Mouse (Mus musculus) Patski (cell line): ENCODE data around the gene Fam83g. TPM values are rescaled to one million over a fixed set of nuclear protein-coding genes. Genes with fewer than 3 reads are reported as not detected.

Source experiments
- ATAC-seq: fragments of 100-300 bp; one replicate; pipeline ENCODE4 v1.8.0; 2021
- CTCF ChIA-PET: fragments of 350-600 bp; sonication (Branson Sonifier 250); formaldehyde crosslinking; loops from one replicate; lab custom pipeline; 2022; ENCODE audit warnings: inconsistent platforms; lab: Charles Lee
- POLR2A ChIA-PET: fragments of 350-600 bp; sonication (Branson Sonifier 250); formaldehyde crosslinking; loops from one replicate; lab custom pipeline; 2022; ENCODE audit warnings: antibody characterized with exemption, inconsistent platforms; lab: Charles Lee
- DNase-seq: peaks from one replicate; pipeline ENCODE4 v3.0.0-alpha.2; 2011; ENCODE audit warnings: low read depth, low spot score
- H3K27me3 ChIP-seq: fragments of 371-371 bp; one replicate; pipeline ENCODE4 v1.5.1; 2021
- CTCF ChIP-seq: fragments of 100-300 bp; IDR thresholded peaks from one replicate; pipeline ENCODE4 v1.5.1; 2021
- in situ Hi-C: fragments of 300-500 bp; cut with MboI; formaldehyde crosslinking; loops from 3 replicates; pipeline ENCODE4 v1.11.1; 2018; ENCODE audit warnings: low pct_unique_long_range_greater_than_20kb, mixed read lengths
- polyA plus RNA-seq: library from polyadenylated mRNA; unstranded; gene quantifications from one replicate; pipeline ENCODE4 v1.2.3, GENCODE M21; 2021

The Fam83g gene
- polyA plus RNA-seq, 1 experiment from 2014 or later = not detected

GRCm38 (mm10) chr11:61673686-61674085, 10.2 kb upstream of the Fam83g start:
- no peak for TF ChIP-seq CTCF
- DNase-seq (no peak), ATAC-seq (no peak)
- ChIA-PET CTCF (no interaction called here), POLR2A (no interaction called here)
- no peaks in the 10 kb centered on the region for H3K27me3 ChIP-seq
- in situ Hi-C loops = no loop called here

GRCm38 (mm10) chr11:61674151-61674838, 9.6 kb upstream of the Fam83g start:
- ChIA-PET CTCF (no interaction called here), POLR2A (no interaction called here)
- no peaks in the 10 kb centered on the region for H3K27me3 ChIP-seq
- DNase-seq (no peak), ATAC-seq (no peak)
- in situ Hi-C loops = no loop called here
- no peak for TF ChIP-seq CTCF

GRCm38 (mm10) chr11:61674839-61675159, 9.1 kb upstream of the Fam83g start:
- in situ Hi-C loops = no loop called here
- no peaks in the 10 kb centered on the region for H3K27me3 ChIP-seq
- DNase-seq (no peak), ATAC-seq (no peak)
- ChIA-PET POLR2A (no interaction called here), CTCF (no interaction called here)
- no peak for TF ChIP-seq CTCF

GRCm38 (mm10) chr11:61675332-61675731, 8.6 kb upstream of the Fam83g start:
- in situ Hi-C loops = no loop called here
- TF ChIP-seq CTCF = no peak
- no peaks in the 10 kb centered on the region for H3K27me3 ChIP-seq
- POLR2A ChIA-PET = no interaction called here
- ATAC-seq = no peak
- no peak for DNase-seq
- CTCF ChIA-PET = no interaction called here

GRCm38 (mm10) chr11:61676216-61676854, 7.6 kb upstream of the Fam83g start:
- H3K27me3 ChIP-seq = no peaks in the 10 kb centered on the region
- DNase-seq (no peak), ATAC-seq (no peak)
- POLR2A ChIA-PET = no interaction called here
- CTCF ChIA-PET = no interaction called here
- in situ Hi-C loops = no loop called here
- TF ChIP-seq CTCF = no peak

- DNase-seq = no peak
- no peak for ATAC-seq
- in situ Hi-C loops = no loop called here
- H3K27me3 ChIP-seq = no peaks in the 10 kb centered on the region
- TF ChIP-seq CTCF = no peak
- POLR2A ChIA-PET = interaction anchor here (0.6 kb wide), 2 partner anchors 21 to 482 kb away, joined by 3 read pairs; no protein-coding TSS in a partner anchor
- CTCF ChIA-PET = no interaction called here
Observed at GRCm38 (mm10) chr11:61677709-61678108, 6.2 kb upstream of the Fam83g start.

GRCm38 (mm10) chr11:61679091-61679866, 4.6 kb upstream of the Fam83g start:
- DNase-seq (no peak), ATAC-seq (no peak)
- no peaks in the 10 kb centered on the region for H3K27me3 ChIP-seq
- no peak for TF ChIP-seq CTCF
- in situ Hi-C loops = no loop called here
- ChIA-PET CTCF (no interaction called here), POLR2A (no interaction called here)

GRCm38 (mm10) chr11:61685119-61685725, 1.3 kb downstream of the Fam83g start:
- TF ChIP-seq CTCF = no peak
- ATAC-seq = no peak
- POLR2A ChIA-PET = interaction anchor here (0.5 kb wide), 1 partner anchor 41 kb away, joined by 5 read pairs; no protein-coding TSS in a partner anchor
- no peak for DNase-seq
- no peaks in the 10 kb centered on the region for H3K27me3 ChIP-seq
- in situ Hi-C loops = no loop called here
- CTCF ChIA-PET = interaction anchor here (1.3 kb wide), 1 partner anchor 29 kb away, joined by 3 read pairs; no protein-coding TSS in a partner anchor

GRCm38 (mm10) chr11:61686141-61686540, 2.2 kb downstream of the Fam83g start:
- TF ChIP-seq CTCF = no peak
- no peak for DNase-seq
- no peak for ATAC-seq
- in situ Hi-C loops = no loop called here
- POLR2A ChIA-PET = no interaction called here
- CTCF ChIA-PET = interaction anchor here (1.3 kb wide), 1 partner anchor 28 kb away, joined by 3 read pairs; no protein-coding TSS in a partner anchor
- no peaks in the 10 kb centered on the region for H3K27me3 ChIP-seq

GRCm38 (mm10) chr11:61686906-61687453, 3.1 kb downstream of the Fam83g start:
- POLR2A ChIA-PET = no interaction called here
- no peak for DNase-seq
- TF ChIP-seq CTCF = no peak
- no peak for ATAC-seq
- in situ Hi-C loops = no loop called here
- H3K27me3 ChIP-seq = no peaks in the 10 kb centered on the region
- CTCF ChIA-PET = no interaction called here
